Mouse (Mus musculus) layer of hippocampus, adult 2 months (tissue): ENCODE data around the gene Gm10320. TPM values are rescaled to one million over a fixed set of nuclear protein-coding genes. Genes with fewer than 3 reads are reported as not detected.
A peak's percentile ranks its signal among the peaks of the same experiment; 100 is the strongest.

Source experiments
- DNase-seq, 2 experiments: peaks; one replicate each; pipeline ENCODE4 v3.0.0; 2022; ENCODE audit warnings: low spot score in 2 of 2
- H3K27ac ChIP-seq: fragments of 200-600 bp; 2 replicates; pipeline ENCODE4 v1.8.1; 2022
- H3K4me3 ChIP-seq: fragments of 200-600 bp; 2 replicates; pipeline ENCODE4 v1.8.1; 2022; ENCODE audit warnings: mild to moderate bottlenecking
- CTCF ChIP-seq: fragments of 200-600 bp; conservative IDR thresholded peaks from 2 replicates; pipeline ENCODE4 v1.8.1; 2022; ENCODE audit warnings: antibody characterized with exemption, mild to moderate bottlenecking, moderate library complexity
- total RNA-seq, 2 experiments: library from RNA; stranded (reverse); gene quantifications; 2 replicates each; pipeline ENCODE4 v1.2.3; 2021

Gm10320 gene
- total RNA-seq, 2 experiments from 2014 or later: not detected

GRCm38 (mm10) chr13:98473034-98473433 is 18.8 kb downstream of the Gm10320 start:
- no peak for DNase-seq
- no peak for TF ChIP-seq CTCF

GRCm38 (mm10) chr13:98471756-98472155 is 20.0 kb downstream of the Gm10320 start:
- TF ChIP-seq CTCF: no peak
- DNase-seq: no peak
- no peak overlapping the region for H3K27ac ChIP-seq
- H3K4me3 ChIP-seq: no peak overlapping the region

More at GRCm38 (mm10) chr13:98473034-98473433, 18.8 kb downstream of the Gm10320 start:
- H3K4me3 ChIP-seq: no peak overlapping the region
- H3K27ac ChIP-seq: no peak overlapping the region

- Histone ChIP-seq H3K27ac (0 out of 2 replicates have a peak overlapping the region, but pooled peaks have one; percentile 8), H3K4me3 (no peak overlapping the region)
- TF ChIP-seq CTCF: no peak
- no peak for DNase-seq
Measured at GRCm38 (mm10) chr13:98470321-98470720, 21.5 kb downstream of the Gm10320 start.

GRCm38 (mm10) chr13:98469916-98470315 is 21.9 kb downstream of the Gm10320 start:
- Histone ChIP-seq H3K4me3 (no peak overlapping the region), H3K27ac (0 out of 2 replicates have a peak overlapping the region, but pooled peaks have one; percentile 8)
- peak in 1 of 2 experiments; percentile 42 for DNase-seq
- TF ChIP-seq CTCF: peak; percentile 17; the same call in 1 of the 2 replicates

GRCm38 (mm10) chr13:98461467-98461866 is 30.3 kb downstream of the Gm10320 start:
- H3K27ac ChIP-seq: no peak overlapping the region
- no peak for DNase-seq
- H3K4me3 ChIP-seq: no peak overlapping the region
- TF ChIP-seq CTCF: peak; percentile 16; the same call in 1 of the 2 replicates

DNA sequence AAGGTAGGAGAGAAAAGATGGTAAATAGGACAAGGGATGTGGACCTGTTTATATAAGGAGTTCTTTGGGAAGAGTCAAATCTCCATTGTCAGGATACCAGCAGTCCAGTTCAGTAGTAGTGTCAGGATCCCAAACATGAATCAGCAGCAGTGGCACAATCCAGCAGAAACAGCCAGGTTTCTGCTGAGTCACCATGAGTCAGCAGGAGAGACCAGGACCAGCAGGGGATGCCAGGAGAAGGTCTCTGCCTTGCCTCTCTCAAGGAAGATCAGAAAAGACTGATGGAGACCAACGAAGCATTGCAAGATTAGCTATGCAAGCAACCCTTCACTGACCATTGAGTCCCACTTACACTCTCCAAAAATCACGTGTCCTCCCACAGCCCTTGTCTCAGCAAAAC is 35.4 kb downstream of the Gm10320 start:
- no peak for TF ChIP-seq CTCF
- Histone ChIP-seq H3K4me3 (no peak overlapping the region), H3K27ac (no peak overlapping the region)
- no peak for DNase-seq

DNA sequence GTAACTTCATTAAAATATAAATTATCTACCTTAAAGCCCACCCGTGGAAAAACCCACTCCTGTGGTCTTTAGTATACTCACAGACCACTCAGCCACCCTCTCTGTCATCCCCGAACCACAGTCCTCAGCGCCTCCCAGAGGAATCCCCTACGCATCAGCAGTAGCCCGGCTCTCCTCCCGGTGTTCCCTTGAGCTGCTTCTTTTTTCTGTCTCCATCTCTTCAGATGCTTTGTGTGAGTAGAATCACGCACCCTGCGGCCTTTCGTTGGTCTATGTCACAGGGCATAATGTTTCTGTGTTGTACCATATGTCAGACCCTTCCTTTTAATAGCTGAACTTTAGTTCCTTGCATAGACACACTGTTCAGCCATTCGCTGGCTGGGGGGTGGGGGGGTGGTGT is 36.2 kb downstream of the Gm10320 start:
- no peak overlapping the region for H3K4me3 ChIP-seq
- no peak overlapping the region for H3K27ac ChIP-seq
- no peak for DNase-seq
- no peak for TF ChIP-seq CTCF

GRCm38 (mm10) chr13:98454224-98454967 is 37.4 kb downstream of the Gm10320 start:
- no peak for TF ChIP-seq CTCF
- no peak overlapping the region for H3K4me3 ChIP-seq
- no peak overlapping the region for H3K27ac ChIP-seq
- no peak for DNase-seq

DNA sequence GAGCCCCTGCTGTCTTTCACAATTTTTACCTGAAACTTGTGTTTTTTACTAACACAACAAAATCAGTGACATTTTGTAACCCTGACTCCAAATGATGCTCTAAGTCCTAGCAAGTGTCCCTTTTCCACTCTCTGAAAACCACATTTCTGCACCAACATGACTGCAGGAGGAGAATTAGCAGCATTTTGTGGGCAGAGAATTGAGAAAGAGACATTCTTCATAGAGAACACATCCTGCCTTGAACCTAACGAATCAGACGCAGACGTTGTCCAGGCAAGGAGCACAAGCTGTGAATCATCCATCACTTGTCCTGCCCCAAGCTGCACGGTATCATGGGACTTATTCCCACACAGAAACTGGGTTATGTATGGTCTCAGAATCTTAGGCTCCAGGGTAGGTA is 38.7 kb downstream of the Gm10320 start:
- DNase-seq: no peak
- Histone ChIP-seq H3K4me3 (no peak overlapping the region), H3K27ac (no peak overlapping the region)
- no peak for TF ChIP-seq CTCF

GRCm38 (mm10) chr13:98448696-98449095 is 43.1 kb downstream of the Gm10320 start:
- DNase-seq: no peak
- Histone ChIP-seq H3K4me3 (no peak overlapping the region), H3K27ac (no peak overlapping the region)
- TF ChIP-seq CTCF: no peak

- no peak for TF ChIP-seq CTCF
- Histone ChIP-seq H3K4me3 (no peak overlapping the region), H3K27ac (no peak overlapping the region)
- DNase-seq: peak in 1 of 2 experiments; percentile 15
Measured at GRCm38 (mm10) chr13:98447741-98448140, 44.1 kb downstream of the Gm10320 start.

DNA sequence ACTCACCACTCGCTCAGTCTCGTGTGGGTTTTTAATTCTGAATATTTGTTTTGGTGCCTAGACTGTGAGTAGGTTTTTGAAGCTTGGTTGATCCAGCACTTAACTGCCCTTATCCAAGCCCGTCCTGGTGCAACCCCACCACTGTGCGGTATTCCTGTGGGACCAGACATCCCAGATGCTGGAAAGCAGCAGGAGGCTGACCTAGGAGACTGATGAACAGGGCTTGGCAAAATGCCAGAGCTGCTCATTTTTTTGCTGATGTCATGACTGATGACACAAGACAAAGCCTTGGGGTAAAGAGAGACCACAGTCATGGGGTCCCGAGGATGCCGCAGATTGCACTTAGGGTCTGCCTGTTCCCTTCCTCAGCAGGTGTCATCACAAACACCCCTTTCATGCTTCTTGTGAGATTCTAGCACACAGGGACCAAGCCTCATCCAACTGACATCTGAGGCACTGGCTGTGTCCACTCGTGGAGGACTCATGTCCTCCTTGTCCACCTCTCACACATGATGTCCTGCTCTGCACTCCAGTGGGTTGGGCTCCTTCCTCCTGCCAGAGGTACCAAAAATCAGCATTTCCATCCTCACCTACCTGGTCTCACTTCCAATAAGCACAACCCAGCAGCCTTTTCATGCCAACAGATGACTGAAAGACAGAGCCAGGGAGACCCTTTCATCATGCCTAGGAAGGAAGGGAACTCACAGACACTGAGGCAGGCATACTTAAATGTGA is 46.2 kb downstream of the Gm10320 start:
- no peak overlapping the region for H3K27ac ChIP-seq
- no peak overlapping the region for H3K4me3 ChIP-seq
- no peak for TF ChIP-seq CTCF
- no peak for DNase-seq

DNA sequence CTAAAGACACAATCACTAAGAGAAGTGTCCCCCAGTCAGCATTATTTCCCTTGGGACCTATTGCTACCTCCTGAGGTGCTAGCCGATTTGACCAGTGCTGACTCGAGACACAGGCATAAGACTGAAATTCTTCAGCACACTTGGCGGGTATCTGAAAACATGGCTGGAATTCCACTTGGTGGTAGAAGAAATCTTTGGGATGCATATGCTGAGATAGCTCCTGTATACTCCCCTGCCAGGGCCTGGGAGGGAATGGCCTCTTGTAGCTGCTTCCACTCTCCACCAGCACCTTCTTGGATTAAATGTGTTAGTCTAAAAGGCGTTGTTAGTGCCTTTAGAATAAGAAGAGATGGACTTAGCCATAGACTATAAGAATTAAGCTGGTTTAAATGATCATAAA is 50.8 kb downstream of the Gm10320 start:
- TF ChIP-seq CTCF: no peak
- H3K4me3 ChIP-seq: no peak overlapping the region
- no peak overlapping the region for H3K27ac ChIP-seq
- no peak for DNase-seq
